Mouse (Mus musculus) left cerebral cortex, adult 18-20 months (tissue): ENCODE data around the gene Hrh3. TPM values are rescaled to one million over a fixed set of nuclear protein-coding genes. Genes with fewer than 3 reads are reported as not detected.
A peak's percentile ranks its signal among the peaks of the same experiment; 100 is the strongest.

Experiments used
- DNase-seq, 2 experiments: peaks; one replicate each; pipeline ENCODE4 v3.0.0; 2021 to 2022; ENCODE audit warnings: low spot score in 2 of 2, mixed read lengths in 1 of 2
- long read RNA-seq, 2 experiments: library from polyadenylated mRNA; stranded (forward); transcript quantifications; one replicate each; pipeline ENCODE4 v2.0.0; 2021
- total RNA-seq, 2 experiments: library from RNA; stranded (reverse); gene quantifications; 2 replicates each; pipeline ENCODE4 v1.2.3; 2021

Hrh3 gene
- 100 to 1,000 TPM in 1 of 2 experiments, 10 to 100 TPM in 1; 87.6 to 114 TPM for total RNA-seq
- long read RNA-seq, experiment 1, transcript Hrh3-207 (3 exons, 1,574 nt), result minor isoform, 35 of 145 reads
- long read RNA-seq, experiment 1, transcript Hrh3-201 (3 exons, 2,706 nt), result major isoform, 72 of 145 reads
- long read RNA-seq, experiment 1, transcript Hrh3-206 (2 exons, 1,040 nt), result minor isoform, 5 of 145 reads
- long read RNA-seq, experiment 1, partial matches to known transcripts, result 5 of 145 reads
- long read RNA-seq, experiment 1, other reads (novel, unspliced or antisense), result 27 of 145 reads
- long read RNA-seq, experiment 2, transcript Hrh3-207 (3 exons, 1,574 nt), result minor isoform, 26 of 105 reads
- long read RNA-seq, experiment 2, transcript Hrh3-201 (3 exons, 2,706 nt), result major isoform, 48 of 105 reads
- long read RNA-seq, experiment 2, partial matches to known transcripts, result 2 of 105 reads
- long read RNA-seq, experiment 2, other reads (novel, unspliced or antisense), result 26 of 105 reads

DNA sequence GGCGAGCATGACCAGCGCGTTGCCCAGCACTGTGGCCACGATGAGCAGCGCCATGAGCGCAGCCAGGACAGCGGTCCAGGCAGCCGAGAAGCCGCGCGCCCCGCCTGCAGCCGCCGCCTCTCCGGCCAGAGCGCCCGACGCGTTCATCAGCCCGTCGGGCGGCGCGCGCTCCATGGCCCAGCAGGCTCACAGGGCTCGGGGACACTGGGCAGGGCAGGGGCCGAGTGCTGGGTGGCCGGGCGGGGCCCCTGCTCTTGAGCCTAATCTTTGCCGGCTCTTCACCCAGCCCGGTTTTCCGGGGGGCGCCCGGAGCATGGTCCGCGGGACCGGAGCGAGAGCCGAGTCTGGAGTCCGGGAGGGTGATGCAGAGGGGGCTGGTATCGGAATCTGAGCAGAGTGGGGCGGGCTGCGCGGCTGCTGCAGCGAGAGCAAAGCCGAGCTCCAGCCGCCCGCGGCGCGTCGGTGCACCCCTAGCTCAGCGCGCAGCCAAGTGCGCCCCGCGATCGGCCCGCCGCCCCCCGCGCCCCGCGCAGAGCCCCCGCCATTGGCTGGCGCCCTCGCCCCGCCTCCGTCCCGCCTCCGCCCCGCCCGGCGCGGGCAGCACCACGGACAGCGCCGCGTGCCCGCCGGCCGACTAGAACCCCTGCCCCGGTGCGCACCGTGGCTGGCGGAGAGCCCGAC is at the start of gene Hrh3:
Hrh3 (minus strand) TSS at position 511 of the 681 bp plus-strand sequence.
- DNase-seq, result peak; percentile 64 to 76

DNA sequence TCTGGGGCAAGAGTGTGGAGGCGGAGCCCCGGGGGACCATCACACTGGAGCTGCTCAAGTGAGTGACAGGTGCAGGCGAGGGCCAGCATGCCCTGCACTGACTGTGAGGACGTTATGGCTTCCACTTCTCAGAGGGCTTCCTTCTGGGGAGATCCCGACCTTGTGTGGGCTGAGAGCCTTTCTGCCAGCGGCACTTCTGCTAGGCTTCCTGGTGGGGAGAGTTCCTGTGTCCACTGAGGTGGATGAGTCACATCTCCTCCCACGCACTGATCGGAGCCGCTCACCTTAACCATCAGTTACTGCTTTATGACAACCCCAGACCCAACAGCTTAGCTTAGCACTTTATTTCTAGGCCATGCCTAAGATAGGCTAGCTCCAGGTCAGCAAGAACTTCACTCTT is 44.3 kb upstream of the Hrh3 start:
- DNase-seq, result no peak

DNA sequence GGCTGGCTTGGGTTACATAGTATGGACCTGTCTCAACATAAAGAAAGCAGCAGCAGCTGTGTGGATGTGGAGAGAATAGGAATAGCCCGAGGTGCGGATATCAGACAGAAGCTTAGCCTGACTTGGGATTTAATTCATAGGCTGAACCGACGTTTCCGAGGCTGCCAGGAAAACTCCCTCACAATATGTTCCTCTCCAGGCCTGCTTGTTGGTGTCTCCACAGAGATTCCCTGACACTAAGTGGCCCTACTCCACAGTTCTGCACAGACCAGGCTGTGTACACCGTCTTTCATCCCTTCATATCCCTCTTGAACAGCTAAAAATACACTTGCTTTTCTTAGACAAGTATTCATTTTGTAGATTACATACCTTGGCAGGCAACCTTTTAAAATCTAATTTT is 43.1 kb upstream of the Hrh3 start:
- peak; percentile 15 to 45 for DNase-seq

DNA sequence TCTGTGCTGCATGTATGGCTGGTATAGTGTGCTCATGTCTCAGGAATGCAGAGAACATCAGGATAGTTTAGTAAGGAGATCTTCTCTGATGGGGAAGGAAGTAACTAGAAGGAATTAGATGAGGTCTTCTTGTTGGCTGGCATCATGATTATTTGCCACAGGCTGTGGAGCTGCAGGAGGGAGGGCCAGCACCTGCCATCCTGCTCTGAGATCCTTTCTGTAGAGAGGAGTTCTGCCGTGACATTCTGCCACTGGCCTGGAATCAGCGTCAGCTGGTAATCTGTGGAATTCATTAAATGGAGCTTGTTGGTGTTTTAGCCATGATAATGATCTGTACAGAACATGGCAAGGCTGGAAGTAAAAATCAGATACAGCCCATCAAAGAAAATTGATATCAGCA is 41.8 kb upstream of the Hrh3 start:
- no peak for DNase-seq

DNA sequence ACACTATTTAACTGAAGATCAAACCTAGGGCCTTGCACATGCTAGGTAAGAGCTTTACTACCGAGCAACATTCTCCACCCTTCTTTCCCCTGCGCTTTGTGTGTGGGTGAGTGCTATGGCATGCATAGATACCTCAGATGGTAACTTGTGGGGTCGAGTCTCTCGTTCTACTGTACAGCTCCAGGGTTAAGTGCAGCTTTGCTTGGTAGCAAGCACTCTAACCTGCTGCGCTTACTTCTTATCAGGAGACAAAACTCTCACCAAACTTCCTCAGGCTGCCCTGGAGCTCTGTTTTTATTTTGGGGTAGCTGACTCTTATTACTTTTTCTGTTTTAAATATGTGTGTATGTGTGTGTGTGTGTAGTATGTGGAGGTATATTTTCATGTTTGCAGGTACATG is 31.1 kb upstream of the Hrh3 start:
- DNase-seq, result no peak

DNA sequence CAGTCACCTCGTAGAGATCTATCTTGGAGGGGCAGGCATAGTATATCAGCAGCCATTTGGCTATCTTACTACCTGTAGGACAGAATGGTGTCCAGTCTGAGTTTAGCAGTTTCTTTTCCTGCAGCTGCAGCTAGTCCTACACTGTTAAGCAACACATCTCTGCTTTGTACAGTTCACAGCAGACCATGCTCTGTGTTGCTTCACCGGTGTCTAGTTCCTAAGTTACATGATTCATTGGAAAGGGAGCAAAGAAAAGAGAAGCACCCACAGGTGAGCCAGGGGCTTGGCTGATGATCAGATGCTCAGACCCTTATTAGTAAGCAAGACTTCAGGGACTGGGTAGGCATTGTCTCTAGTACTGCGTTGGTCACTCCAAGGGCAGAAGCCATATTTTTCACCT is 29.6 kb upstream of the Hrh3 start:
- no peak for DNase-seq

DNA sequence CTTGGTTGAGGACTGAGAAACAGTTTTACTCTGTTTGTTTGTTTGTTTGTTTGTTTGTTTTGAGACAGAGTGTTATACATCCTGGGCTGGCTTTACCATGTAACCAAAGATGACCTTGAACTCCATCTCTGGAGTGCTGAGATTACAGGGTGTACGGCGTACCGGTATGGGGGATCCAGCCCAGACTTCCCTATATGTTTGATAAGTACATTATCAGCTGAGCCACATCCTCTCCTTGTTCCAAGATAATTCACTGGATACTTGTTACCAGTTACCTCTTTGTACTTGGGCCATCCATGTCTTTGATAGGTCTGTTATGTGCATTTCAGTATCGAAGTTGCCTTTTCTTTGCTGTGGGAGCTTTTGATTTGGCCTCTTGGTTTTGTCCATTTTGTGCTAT is 28.9 kb upstream of the Hrh3 start:
- DNase-seq, result no peak

DNA sequence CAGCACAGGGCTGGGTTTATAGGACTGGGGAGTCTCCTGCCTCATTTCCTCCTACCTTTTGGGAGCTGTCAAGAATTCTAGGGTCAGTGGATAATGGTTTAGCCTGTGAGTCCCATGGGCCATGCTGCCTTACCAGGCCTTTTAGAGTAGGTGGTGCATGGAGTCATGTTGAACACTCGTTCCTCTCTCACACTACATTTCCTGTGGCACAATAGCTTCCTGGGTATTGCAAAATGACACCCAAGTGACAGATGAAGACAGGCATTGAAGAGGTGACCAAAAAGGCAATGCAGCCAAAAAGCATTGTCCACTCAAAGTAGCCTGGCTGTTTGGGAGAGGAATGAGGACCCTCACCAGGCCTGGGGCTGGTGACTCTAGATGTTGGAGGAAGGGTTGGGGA is 23.4 kb upstream of the Hrh3 start:
- no peak for DNase-seq

DNA sequence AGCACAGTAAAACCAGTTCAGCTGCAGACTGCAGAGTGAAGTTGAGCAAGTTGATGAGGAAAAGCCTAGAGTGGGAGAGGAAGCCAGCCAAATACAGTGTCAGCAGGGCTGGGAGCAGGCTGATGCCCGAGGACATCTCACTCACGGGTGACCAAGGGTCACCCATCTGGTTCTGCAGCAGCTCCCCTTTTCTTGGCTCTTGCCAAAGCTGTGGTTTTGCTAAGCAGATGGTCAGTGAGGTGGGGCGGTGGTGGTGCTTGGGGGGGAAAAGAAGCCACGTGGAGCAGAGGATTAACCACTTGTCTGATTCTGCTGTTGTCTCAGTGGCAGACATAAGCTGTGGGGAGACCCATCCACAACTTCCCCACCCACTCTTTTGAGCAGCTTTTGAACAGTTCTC is 21.9 kb upstream of the Hrh3 start:
- DNase-seq, result no peak

DNA sequence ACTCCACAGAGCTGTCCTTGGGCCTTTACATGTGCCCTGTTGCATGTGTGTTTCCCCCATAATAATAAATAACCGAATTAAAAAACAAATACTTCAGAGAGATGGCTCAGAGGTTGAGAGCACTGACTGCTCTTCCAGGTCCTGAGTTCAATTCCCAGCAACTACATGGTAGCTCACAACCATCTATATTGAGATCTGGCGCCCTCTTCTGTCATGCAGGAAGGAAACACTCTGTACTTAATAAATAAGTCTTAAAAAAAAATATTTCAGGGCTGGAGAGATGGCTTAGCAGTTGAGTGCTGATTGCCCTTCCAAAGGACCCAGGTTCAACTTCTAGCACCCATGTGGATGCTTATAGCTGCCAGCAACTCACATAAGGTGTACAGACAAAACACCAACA is 19.9 kb upstream of the Hrh3 start:
- DNase-seq, result no peak

DNA sequence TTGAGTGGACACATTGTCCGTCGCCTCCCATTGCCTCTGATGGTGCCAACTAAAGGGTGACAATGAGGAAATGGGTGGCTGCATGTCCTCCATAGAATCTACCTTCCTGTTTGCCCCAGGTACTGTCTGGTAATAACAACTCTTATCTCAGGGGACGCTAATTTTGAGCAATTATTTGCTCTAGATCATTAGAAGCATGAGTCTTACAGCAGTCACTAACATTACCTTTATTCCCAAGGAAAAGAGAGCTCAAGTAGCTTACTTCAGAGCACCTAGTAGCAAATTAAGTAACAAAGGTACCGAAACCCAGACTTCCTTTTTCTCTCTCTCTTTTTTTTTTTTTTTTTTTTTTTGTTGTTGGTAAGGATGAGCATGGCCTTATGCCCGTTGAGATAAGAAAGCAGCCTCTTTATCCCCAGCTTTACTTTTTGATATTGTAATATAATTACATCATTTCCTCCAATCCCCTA is 16.0 kb upstream of the Hrh3 start:
- DNase-seq, result no peak

DNA sequence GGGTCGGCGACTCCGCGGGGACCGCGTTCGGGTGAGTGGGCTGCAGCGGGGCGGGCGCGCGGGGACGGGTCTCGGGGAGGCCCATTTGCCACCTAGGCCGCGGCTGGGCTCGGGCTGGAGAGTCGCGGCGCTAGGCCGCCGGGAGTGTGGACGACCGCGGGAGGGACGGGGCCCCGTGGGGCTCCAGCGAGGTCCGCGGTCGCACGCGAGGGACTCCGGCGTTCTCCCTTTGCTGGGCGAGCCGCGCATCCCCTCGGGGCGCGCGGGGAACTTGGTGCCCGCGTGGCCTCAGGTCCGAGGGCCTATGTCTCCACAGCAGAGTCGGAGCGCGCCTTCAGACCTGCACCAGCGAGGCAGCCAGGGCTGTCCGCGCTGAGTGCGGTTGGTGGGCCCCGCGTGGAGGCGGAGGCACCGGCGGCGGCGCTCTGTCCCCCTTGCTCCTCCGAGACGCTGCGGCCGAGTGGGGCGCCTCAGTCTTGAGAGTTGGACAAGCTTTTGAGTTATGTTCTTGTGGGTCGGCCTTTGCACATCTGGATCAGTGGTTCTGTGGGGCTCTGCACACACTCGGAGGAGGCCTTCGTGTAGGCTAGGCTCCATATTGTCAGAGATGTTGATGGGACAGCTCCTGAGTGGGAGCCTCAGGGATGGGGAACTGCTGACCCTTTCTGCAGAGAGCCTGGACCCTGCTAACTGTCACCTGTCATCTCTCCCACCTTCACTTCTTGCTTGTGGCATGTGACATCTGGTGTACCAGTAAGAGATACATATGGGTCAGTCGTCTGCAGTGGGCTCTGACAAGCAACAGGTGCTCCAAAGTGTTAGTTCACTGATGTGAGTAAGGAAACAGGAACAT is 15.4 kb upstream of the Hrh3 start:
- DNase-seq, result no peak

DNA sequence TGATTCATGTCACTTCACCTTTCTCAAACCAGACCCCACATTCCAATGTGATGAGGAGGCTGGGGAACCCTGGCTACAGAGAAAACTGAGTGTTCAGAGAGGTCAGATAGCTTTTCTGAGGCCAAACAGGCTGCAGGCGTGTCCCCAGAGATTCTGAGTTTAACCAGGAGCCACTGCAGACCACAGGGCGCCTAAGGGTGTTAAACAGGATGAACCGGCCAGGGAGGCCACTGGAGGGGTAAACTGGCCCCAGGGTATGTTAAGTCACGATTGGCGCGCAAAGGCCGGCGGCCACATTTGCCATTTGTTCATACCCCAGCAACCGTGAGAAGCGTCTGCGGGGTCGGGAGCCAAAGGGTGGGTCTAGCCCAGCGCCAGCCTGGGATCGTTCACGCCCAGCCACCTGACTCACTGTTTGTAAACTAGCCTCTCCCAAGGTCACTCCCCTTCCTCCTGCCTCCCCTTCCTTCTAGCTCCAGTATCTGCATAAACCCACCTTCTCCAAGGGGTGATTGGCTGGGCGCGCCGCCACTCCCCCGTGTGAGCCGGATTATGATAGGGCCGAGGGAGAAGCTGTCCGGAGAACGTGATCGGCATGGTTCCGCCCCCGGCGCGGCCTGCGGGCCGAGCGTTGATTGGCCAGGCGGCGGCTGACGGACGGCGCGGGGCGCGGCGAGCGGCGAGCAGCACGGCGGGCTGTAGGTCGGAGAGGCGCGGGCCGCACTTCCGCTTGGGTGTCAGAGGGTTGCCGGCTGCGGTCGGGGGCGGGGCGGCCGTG is 14.6 kb upstream of the Hrh3 start, which contains the start of gene Osbpl2:
Osbpl2 (plus strand) TSS at position 646 of the 778 bp plus-strand sequence.
- peak; percentile 100 for DNase-seq

DNA sequence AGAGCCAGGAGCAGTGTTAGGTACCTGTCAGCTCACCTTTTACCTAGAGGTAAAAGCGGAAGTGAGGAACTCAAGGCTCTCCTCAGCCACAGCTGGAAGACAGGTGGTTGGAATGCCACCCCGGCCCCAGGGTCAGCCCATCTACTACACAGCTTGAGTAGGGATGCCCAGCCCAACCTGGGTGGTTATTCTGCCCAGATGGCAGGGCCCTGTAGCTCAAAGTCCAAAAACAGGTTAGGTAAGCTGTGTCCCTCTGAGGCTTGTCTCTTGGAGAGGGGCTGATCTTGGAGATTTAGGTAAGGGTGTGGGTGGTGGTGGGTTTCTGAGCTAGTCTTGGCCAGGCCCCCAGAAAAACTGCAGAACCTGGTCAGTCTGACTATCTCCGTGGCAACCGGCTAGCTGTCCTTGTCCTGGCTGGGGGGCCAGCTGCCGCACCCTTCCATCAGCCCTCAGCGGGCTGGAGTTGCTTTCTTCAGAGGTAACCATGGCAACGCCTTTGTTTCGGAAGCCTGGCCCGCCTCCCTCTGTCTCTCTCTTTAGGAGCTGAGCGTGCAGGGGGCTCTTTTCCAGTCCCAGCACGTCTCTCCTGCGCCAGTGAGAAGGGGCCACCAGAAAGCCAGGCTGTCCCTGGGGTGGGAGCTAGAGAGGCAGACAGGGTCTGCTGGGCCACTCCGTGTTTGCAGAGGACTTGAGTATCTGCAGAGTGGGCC is 13.4 kb upstream of the Hrh3 start:
- DNase-seq, result peak; percentile 40 to 70

DNA sequence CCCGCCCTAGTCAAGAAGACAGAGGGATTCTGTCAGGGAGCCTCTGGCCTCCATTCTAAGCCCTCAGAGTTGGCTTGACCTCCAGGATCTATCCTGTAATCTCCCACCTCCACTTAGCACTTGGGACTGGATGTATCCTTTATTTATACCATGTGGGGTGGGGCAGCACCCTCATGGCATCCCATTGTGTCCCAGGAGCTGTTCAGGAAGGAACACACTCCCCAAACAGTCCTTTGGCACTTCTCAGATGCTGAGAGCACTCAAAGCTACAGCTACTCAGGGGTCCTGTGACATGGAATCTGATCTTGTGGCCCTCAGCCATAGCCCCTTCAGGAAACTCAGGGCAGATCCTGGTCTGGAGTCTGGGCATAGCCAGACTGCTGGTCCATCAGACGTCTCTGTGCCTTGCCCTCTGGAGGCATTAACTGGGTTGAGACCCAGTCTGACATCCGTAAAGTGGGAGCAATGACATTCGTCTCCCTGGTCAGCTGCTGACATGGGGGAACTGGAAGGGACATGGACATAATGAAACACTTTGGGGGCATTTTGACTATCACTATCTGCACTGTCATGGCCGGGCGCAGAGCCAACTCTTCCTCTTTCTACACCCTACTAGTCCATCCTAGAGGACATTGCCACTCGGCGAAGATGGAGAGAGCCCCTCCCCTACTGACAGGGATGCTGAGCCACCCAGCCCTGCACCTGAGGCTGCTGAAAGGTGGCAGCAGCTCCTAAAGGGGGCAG is 12.6 kb upstream of the Hrh3 start:
- no peak for DNase-seq

DNA sequence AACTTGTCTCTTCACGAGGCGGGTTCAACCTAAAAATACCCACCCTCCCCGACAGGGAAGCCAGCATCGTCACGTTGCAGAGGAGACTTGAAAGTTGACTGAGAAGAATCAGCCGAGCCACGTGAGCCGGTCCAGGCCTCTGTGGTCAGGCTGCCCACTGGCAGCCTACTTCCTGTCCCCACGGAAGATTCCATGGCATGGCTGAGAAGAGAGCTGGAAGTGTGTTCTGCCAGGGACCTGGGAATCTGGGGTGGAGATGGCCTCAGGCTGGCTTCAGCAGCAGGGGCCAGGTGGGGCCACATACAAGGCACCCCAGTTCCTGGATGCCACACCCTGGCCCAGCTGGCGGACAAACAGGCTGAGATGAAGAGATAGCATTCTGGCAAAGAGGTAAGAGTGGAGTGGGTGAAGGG is 11.8 kb upstream of the Hrh3 start:
- peak; percentile 46 to 69 for DNase-seq

DNA sequence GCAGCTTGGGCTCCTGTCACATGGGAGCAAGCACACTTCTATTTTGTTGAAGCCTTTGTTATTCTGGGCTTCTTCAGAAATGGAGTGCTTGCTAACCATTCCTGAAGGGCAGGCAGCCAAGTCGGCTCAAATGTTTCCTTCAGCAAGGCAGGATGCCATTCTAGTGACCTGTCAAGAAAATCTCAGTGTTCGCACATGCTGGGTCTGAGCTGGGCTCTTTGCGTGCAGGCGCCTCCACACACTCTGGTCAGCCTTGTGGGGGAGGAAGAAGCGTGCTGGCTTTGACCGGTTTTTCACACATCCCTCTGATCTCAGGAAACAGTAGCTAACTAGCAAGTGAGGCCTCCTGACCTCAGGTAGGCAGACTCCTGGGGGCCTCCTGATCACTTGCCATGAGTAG is 11.0 kb upstream of the Hrh3 start:
- DNase-seq, result peak; percentile 59 to 78

DNA sequence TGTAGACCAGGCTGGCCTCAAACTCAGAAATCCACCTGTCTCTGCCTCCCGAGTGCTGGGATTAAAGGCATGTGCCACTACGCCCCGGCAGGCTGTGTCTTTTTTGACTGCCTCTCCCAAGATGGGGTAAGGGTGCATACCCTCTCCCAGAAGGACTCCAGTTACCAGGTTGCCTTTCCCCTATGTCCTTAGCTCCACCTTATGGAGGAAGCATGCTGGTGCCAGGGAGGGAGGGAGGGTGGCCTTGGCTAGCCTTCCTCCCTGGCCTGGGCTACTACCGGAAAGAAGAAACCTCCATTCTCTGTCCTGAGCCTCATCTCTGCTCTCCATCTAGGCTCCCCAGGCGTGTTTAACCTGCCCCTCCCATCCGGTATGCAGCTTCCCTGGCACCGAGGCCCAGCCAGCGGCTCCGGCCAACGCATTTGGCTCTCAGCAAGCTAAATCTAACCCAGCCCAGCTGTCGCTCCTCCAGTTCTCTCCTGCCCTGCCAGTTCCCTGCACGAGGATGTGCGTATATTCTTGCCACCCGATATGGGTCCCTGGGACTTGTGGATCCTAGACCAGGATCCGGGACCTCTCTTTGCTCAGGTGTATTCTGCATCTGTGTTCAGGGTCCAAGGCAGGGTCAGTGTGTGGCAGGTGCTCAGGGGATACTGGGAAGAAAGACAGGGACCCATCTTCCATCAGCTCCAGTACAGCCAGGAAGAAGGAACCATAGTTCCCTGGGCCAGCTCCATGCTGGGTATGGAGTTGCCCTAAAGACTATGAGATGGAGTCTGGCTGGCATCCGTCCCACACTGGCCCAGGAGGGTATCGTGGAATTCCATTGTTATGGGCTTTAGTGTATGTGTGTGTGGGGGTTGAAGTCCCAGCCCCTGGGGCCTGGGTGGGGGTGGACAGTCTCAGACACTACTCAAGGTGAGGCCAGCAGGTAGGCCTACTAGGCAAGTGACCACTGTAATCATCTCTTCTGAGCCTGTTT is 9.9 kb upstream of the Hrh3 start:
- DNase-seq, result peak; percentile 80 to 88
